Mouse (Mus musculus): Measurements from ENCODE around the gene Myt1. TPM values are rescaled to one million over a fixed set of nuclear protein-coding genes. Genes with fewer than 3 reads are reported as not detected.

Gene Myt1
- total and polyA plus RNA-seq, 3 experiments = not detected

- Histone ChIP-seq H3K36me3 (ENCODE audit: control insufficient read depth in 1 of 2, insufficient read depth in 2 of 2, low read length in 2 of 2) (no peaks in the 10 kb centered on the region), H3K4me3 (ENCODE audit: control insufficient read depth in 1 of 2, insufficient read depth in 1 of 2, low read depth in 2 of 2, low read length in 2 of 2) (no peak overlapping the region), H3K27me3 (ENCODE audit: control insufficient read depth in 1 of 2, insufficient read depth in 2 of 2, low read length in 2 of 2) (peaks cover 0 to 1% of the 10 kb centered on the region in 2 experiments; a peak in 2 of 4 replicates), H3K27ac (ENCODE audit: control insufficient read depth, low read depth, low read length) (no peak overlapping the region), H3K9me3 (replicated peaks; ENCODE audit: insufficient read depth, low read length) (no peaks in the 10 kb centered on the region), H3K79me2 (ENCODE audit: control insufficient read depth, insufficient read depth, low read length, poor library complexity) (no peaks in the 10 kb centered on the region), H3K9ac (ENCODE audit: control insufficient read depth, low read depth, low read length, poor library complexity, severe bottlenecking) (no peak overlapping the region), H3K4me1 (ENCODE audit: control insufficient read depth in 1 of 2, insufficient read depth in 2 of 2, low read length in 2 of 2) (no peaks in the 10 kb centered on the region)
- TF ChIP-seq UBTF (IDR thresholded peaks at IDR 0.05; ENCODE audit: borderline replicate concordance, insufficient read depth, low read depth, low read length) (no peak), CTCF (IDR thresholded peaks at IDR 0.05 in 2 of 3, conservative IDR thresholded peaks at IDR 0.05 in 1 of 3; ENCODE audit: control insufficient read depth in 1 of 3, insufficient read depth in 1 of 3, low read depth in 2 of 3, low read length in 3 of 3, poor library complexity in 1 of 3, severe bottlenecking in 1 of 3) (no peak), CHD2 (IDR thresholded peaks at IDR 0.05; ENCODE audit: low read length) (no peak), HCFC1 (IDR thresholded peaks at IDR 0.05; ENCODE audit: low read depth, low read length) (no peak), ZMIZ1 (IDR thresholded peaks at IDR 0.05; ENCODE audit: low read depth, low read length) (no peak), ZNF384 (IDR thresholded peaks at IDR 0.05; ENCODE audit: low read depth, low read length) (no peak), ELF1 (IDR thresholded peaks at IDR 0.05; ENCODE audit: low read depth, low read length) (no peak), MAX (IDR thresholded peaks at IDR 0.05; ENCODE audit: low read length) (no peak), E2F4 (IDR thresholded peaks at IDR 0.05; ENCODE audit: borderline replicate concordance, low read depth, low read length) (no peak), MYC (IDR thresholded peaks at IDR 0.05; ENCODE audit: low read depth, low read length) (no peak), RCOR1 (IDR thresholded peaks at IDR 0.05; ENCODE audit: low read depth, low read length) (no peak), POLR2AphosphoS5 (IDR thresholded peaks at IDR 0.05; ENCODE audit: borderline replicate concordance, low read depth, low read length) (no peak), MAZ (IDR thresholded peaks at IDR 0.05; ENCODE audit: low read depth, low read length) (no peak), ETS1 (IDR thresholded peaks at IDR 0.05; ENCODE audit: low read depth, low read length) (no peak), POLR2AphosphoS2 (IDR thresholded peaks at IDR 0.05; ENCODE audit: low read length) (no peak)
- DNase-seq (ENCODE audit: low read depth, low spot score) = no peak
These were observed 875 bp downstream of the Myt1 start for GRCm38 (mm10) chr2:181763886-181764527.

- Histone ChIP-seq H3K4me1 (ENCODE audit: control insufficient read depth in 1 of 2, insufficient read depth in 2 of 2, low read length in 2 of 2) (no peaks in the 10 kb centered on the region), H3K27me3 (ENCODE audit: control insufficient read depth in 1 of 2, insufficient read depth in 2 of 2, low read length in 2 of 2) (peaks cover 0 to 1% of the 10 kb centered on the region in 2 experiments; a peak in 2 of 4 replicates), H3K79me2 (ENCODE audit: control insufficient read depth, insufficient read depth, low read length, poor library complexity) (no peaks in the 10 kb centered on the region), H3K9me3 (replicated peaks; ENCODE audit: insufficient read depth, low read length) (no peaks in the 10 kb centered on the region), H3K4me3 (ENCODE audit: control insufficient read depth in 1 of 2, insufficient read depth in 1 of 2, low read depth in 2 of 2, low read length in 2 of 2) (no peak overlapping the region), H3K36me3 (ENCODE audit: control insufficient read depth in 1 of 2, insufficient read depth in 2 of 2, low read length in 2 of 2) (no peaks in the 10 kb centered on the region), H3K27ac (ENCODE audit: control insufficient read depth, low read depth, low read length) (no peak overlapping the region), H3K9ac (ENCODE audit: control insufficient read depth, low read depth, low read length, poor library complexity, severe bottlenecking) (no peak overlapping the region)
- peak; percentile 32 for DNase-seq (ENCODE audit: low read depth, low spot score)
- no peak for TF ChIP-seq MAFK (IDR thresholded peaks at IDR 0.05; ENCODE audit: borderline replicate concordance, low read depth, low read length)
- no peak for TF ChIP-seq MAX (IDR thresholded peaks at IDR 0.05; ENCODE audit: low read length)
- TF ChIP-seq MYC (IDR thresholded peaks at IDR 0.05; ENCODE audit: low read depth, low read length) = no peak
- TF ChIP-seq GATA1 (IDR thresholded peaks at IDR 0.05; ENCODE audit: low read depth, low read length) = no peak
- no peak for TF ChIP-seq ELF1 (IDR thresholded peaks at IDR 0.05; ENCODE audit: low read depth, low read length)
- no peak for TF ChIP-seq TCF12 (IDR thresholded peaks at IDR 0.05; ENCODE audit: low read depth, low read length)
- TF ChIP-seq MYB (IDR thresholded peaks at IDR 0.05; ENCODE audit: low read depth, low read length) = no peak
- TF ChIP-seq TAL1 (IDR thresholded peaks at IDR 0.05; ENCODE audit: low read length) = no peak
- TF ChIP-seq GABPA (IDR thresholded peaks at IDR 0.05; ENCODE audit: low read depth, low read length) = no peak
- no peak for TF ChIP-seq E2F4 (IDR thresholded peaks at IDR 0.05; ENCODE audit: borderline replicate concordance, low read depth, low read length)
- TF ChIP-seq UBTF (IDR thresholded peaks at IDR 0.05; ENCODE audit: borderline replicate concordance, insufficient read depth, low read depth, low read length) = no peak
- TF ChIP-seq MEF2A (IDR thresholded peaks at IDR 0.05; ENCODE audit: extremely low read depth, insufficient replicate concordance, low read depth, low read length, poor library complexity, severe bottlenecking) = no peak
- TF ChIP-seq BHLHE40 (IDR thresholded peaks at IDR 0.05; ENCODE audit: borderline replicate concordance, low read depth, low read length) = no peak
- no peak for TF ChIP-seq ZMIZ1 (IDR thresholded peaks at IDR 0.05; ENCODE audit: low read depth, low read length)
- TF ChIP-seq JUND (IDR thresholded peaks at IDR 0.05; ENCODE audit: low read depth, low read length) = no peak
- TF ChIP-seq POLR2AphosphoS2 (IDR thresholded peaks at IDR 0.05; ENCODE audit: low read length) = no peak
- no peak for TF ChIP-seq NELFE (IDR thresholded peaks at IDR 0.05; ENCODE audit: low read depth, low read length)
- TF ChIP-seq ETS1 (IDR thresholded peaks at IDR 0.05; ENCODE audit: low read depth, low read length) = no peak
These were observed 1.5 kb downstream of the Myt1 start for GRCm38 (mm10) chr2:181764600-181764999.
